Mouse (Mus musculus) thymus, adult 2 months (tissue): ENCODE measurements around the gene Wars. TPM values are rescaled to one million over a fixed set of nuclear protein-coding genes. Genes with fewer than 3 reads are reported as not detected.

ENCODE experiments used
- DNase-seq: peaks from one replicate; pipeline ENCODE4 v3.0.0; 2021
- H3K27ac ChIP-seq: fragments of 200-500 bp; 2 replicates; pipeline ENCODE4 v1.5.1; 2012; ENCODE audit warnings: low read length, control low read depth; ENCODE audit not compliant: control insufficient read depth, insufficient read depth
- H3K27me3 ChIP-seq: fragments of 200-500 bp; 2 replicates; pipeline ENCODE4 v1.6.1; 2012; ENCODE audit warnings: mild to moderate bottlenecking, low read length, moderate library complexity, mixed read lengths; ENCODE audit not compliant: control insufficient read depth, insufficient read depth
- H3K36me3 ChIP-seq: fragments of 200-500 bp; 2 replicates; pipeline ENCODE4 v1.6.1; 2012; ENCODE audit warnings: mild to moderate bottlenecking, low read length, moderate library complexity; ENCODE audit not compliant: control insufficient read depth, insufficient read depth
- H3K4me1 ChIP-seq: fragments of 200-500 bp; replicated peaks from 2 replicates; pipeline ENCODE4 v1.6.1; 2012; ENCODE audit warnings: low read length; ENCODE audit not compliant: control insufficient read depth, insufficient read depth
- H3K4me3 ChIP-seq: fragments of 200-500 bp; 2 replicates; pipeline ENCODE4 v1.5.1; 2012; ENCODE audit warnings: mild to moderate bottlenecking, low read length, control low read depth, moderate library complexity; ENCODE audit not compliant: control insufficient read depth, insufficient read depth
- CTCF ChIP-seq: fragments of 200-500 bp; IDR thresholded peaks from 2 replicates; pipeline ENCODE4 v1.5.1; 2012; ENCODE audit warnings: mild to moderate bottlenecking, control low read depth, low read length, moderate library complexity, borderline replicate concordance; ENCODE audit not compliant: control insufficient read depth, poor library complexity, insufficient read depth; ENCODE audit errors: extremely low read depth
- POLR2A ChIP-seq: fragments of 200-500 bp; IDR thresholded peaks from 2 replicates; pipeline ENCODE4 v1.6.1; 2012; ENCODE audit warnings: mild to moderate bottlenecking, low read length, control low read depth, moderate library complexity; ENCODE audit not compliant: control insufficient read depth, poor library complexity, insufficient read depth; ENCODE audit errors: extremely low read depth
- WGBS: fragments of 180-500 bp; shearing (Covaris S2); methylation state at CpG from one replicate; pipeline ENCODE4 v1.1.7; 2018; 5-methylcytosine and 5-hydroxymethylcytosine counted together
- polyA plus RNA-seq: library from polyadenylated mRNA; depleted of rRNA; stranded (reverse); fragments of >200 nt; gene quantifications from 2 replicates; pipeline ENCODE4 v1.2.3, GENCODE M21; 2012; rRNA removed

The Wars gene
- polyA plus RNA-seq, 1 experiment: 71.3 TPM

- 89% methylated on average over 8 of the region's 8 CpGs for WGBS
Measured at GRCm38 (mm10) chr12:108823036-108823435, 70.9 kb downstream of the Wars start.

DNA sequence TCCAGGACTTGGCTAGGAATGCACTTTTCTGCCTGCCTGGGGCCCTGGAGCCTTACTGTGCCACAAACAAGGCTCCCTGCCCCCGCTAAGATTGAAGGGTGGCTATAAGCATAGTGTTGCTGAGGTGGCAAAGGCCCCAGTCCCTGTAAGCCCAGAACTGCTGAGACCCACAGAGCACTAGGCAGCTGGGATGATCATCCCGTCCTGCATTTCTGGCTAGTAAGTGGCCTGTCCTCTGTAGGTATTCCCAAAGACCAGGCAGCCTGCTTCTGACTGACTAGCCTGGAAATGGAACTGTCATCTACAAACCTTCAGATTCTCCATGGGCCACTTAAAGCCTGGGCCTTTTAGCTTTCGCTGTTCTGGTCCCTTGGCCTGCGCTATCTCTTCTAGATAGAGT lies 73.5 kb downstream of the Wars start:
- H3K4me1 ChIP-seq: no peaks in the 10 kb centered on the region
- H3K4me3 ChIP-seq: no peak overlapping the region
- TF ChIP-seq POLR2A (no peak), CTCF (no peak)
- H3K27me3 ChIP-seq: no peaks in the 10 kb centered on the region
- no peak overlapping the region for H3K27ac ChIP-seq
- WGBS: 96% methylated on average over 4 of the region's 4 CpGs
- H3K36me3 ChIP-seq: peaks cover 20% of the 10 kb centered on the region
- no peak for DNase-seq

More at GRCm38 (mm10) chr12:108823036-108823435, 70.9 kb downstream of the Wars start:
- peaks cover 5% of the 10 kb centered on the region for H3K36me3 ChIP-seq
- no peak for DNase-seq
- no peaks in the 10 kb centered on the region for H3K4me1 ChIP-seq
- H3K27me3 ChIP-seq: no peaks in the 10 kb centered on the region
- H3K4me3 ChIP-seq: no peak overlapping the region
- TF ChIP-seq POLR2A: no peak
- no peak for TF ChIP-seq CTCF
- H3K27ac ChIP-seq: no peak overlapping the region

- Histone ChIP-seq H3K36me3 (peaks cover 32% of the 10 kb centered on the region), H3K27ac (no peak overlapping the region), H3K4me3 (no peak overlapping the region), H3K27me3 (no peaks in the 10 kb centered on the region), H3K4me1 (no peaks in the 10 kb centered on the region)
- DNase-seq: no peak
- no peak for TF ChIP-seq POLR2A
- WGBS: 93% methylated on average over 11 of the region's 11 CpGs
Measured at GRCm38 (mm10) chr12:108816569-108816968, 77.4 kb downstream of the Wars start.

DNA sequence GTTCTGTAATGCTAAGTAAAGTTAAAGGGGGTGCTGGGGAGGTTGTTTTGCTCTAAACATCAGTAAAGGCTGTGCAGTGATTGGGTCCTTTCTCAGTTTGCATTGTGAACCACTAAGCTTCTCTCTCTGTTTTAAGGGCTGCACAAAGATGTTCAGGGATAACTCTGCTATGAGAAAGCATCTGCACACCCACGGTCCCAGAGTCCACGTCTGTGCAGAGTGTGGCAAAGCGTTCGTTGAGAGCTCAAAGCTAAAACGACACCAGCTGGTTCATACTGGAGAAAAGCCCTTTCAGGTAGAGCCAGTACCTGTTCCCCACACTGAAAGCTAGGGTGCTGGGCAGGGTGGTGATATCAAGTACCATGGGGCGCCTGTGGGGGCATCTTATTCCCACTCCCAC lies 79.5 kb downstream of the Wars start:
- WGBS: 96% methylated on average over 6 of the region's 6 CpGs
- DNase-seq: no peak
- H3K4me1 ChIP-seq: no peaks in the 10 kb centered on the region; the same call in 1 of the 2 replicates
- TF ChIP-seq CTCF (no peak), POLR2A (no peak)
- H3K4me3 ChIP-seq: no peak overlapping the region
- no peaks in the 10 kb centered on the region for H3K27me3 ChIP-seq
- H3K36me3 ChIP-seq: peaks cover 33% of the 10 kb centered on the region
- no peak overlapping the region for H3K27ac ChIP-seq

DNA sequence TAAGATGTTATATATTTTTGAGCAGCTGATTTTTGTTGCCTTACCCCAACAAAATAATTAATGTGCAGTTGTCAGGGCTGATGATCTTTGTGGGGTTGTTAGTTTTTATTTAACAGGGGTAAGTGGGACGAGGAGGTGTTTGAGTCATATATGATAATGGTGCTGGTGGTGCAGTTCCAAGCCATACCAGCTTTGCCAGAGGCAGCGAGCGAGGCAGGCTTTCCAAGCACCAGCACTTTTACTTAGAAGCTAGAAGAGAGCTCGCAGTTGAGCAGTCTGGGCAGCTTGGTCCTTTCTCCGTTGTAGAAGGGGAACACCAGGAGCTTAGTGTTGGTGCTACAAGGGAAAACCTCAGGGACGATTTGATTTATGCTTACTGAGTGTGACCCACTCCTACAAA lies 81.5 kb downstream of the Wars start:
- WGBS: 93% methylated on average over 6 of the region's 6 CpGs
- DNase-seq: no peak
- TF ChIP-seq CTCF: no peak
- no peak for TF ChIP-seq POLR2A
- Histone ChIP-seq H3K27ac (no peak overlapping the region), H3K27me3 (no peaks in the 10 kb centered on the region), H3K36me3 (peaks cover 39% of the 10 kb centered on the region), H3K4me3 (no peak overlapping the region), H3K4me1 (no peaks in the 10 kb centered on the region; the same call in 1 of the 2 replicates)

DNA sequence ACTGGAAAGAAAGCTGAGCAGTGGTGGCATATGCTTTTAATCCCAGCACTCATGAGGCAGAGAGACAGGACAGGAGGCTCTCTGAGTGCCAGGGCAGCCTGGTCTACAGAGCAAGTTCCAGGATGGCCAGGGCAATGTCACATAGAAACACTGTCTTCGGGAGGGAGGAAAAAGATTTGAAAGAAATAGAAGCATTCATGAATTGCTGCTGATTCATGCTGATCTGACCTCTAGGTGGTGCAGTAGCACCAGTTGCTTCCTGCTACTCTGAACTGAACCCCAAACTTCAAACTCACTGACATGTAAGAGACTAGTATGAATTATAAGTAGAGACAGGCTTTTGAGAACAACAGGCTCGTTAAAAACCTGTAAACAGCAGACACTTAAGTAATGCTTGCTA lies 82.8 kb downstream of the Wars start:
- Histone ChIP-seq H3K27ac (no peak overlapping the region), H3K27me3 (no peaks in the 10 kb centered on the region), H3K4me1 (no peaks in the 10 kb centered on the region; the same call in 1 of the 2 replicates), H3K36me3 (peaks cover 36% of the 10 kb centered on the region), H3K4me3 (no peak overlapping the region)
- DNase-seq: peak; percentile 44
- TF ChIP-seq POLR2A (no peak), CTCF (no peak)
- WGBS: 15% methylated on average over 2 of the region's 2 CpGs

- Histone ChIP-seq H3K36me3 (peaks cover 34% of the 10 kb centered on the region), H3K4me3 (no peak overlapping the region), H3K27ac (no peak overlapping the region), H3K4me1 (peaks cover 2% of the 10 kb centered on the region), H3K27me3 (no peaks in the 10 kb centered on the region)
- no peak for DNase-seq
- no peak for TF ChIP-seq POLR2A
- TF ChIP-seq CTCF: no peak
- 92% methylated on average over 7 of the region's 7 CpGs for WGBS
Measured at GRCm38 (mm10) chr12:108810309-108810708, 83.7 kb downstream of the Wars start.

Other genes starting within 250 kb of the Wars start
- 21.1 and 21.6 TPM in 2 replicates for gene Degs2, start 191.9 kb downstream of the Wars start, polyA plus RNA-seq
- gene Yy1, start 101.2 kb downstream of the Wars start, polyA plus RNA-seq: 37.8 and 48.3 TPM in 2 replicates
- 20.4 and 24.4 TPM in 2 replicates for gene Slc25a29, start 58.3 kb downstream of the Wars start, polyA plus RNA-seq
- gene Slc25a47, start 58.1 kb downstream of the Wars start, polyA plus RNA-seq: 26.1 and 28.2 TPM in 2 replicates
- gene Wdr25, start 543 bp downstream of the Wars start, polyA plus RNA-seq: 12.4 and 13.7 TPM in 2 replicates
- 19.9 and 21.6 TPM in 2 replicates for gene Begain, start 174.0 kb upstream of the Wars start, polyA plus RNA-seq